ENCODE assay signal across 20 mouse cellular contexts in genomic region chr8:44855115-44855514, GRCm38 (mm10).
DNase-seq lines count a peak whose midpoint lies in the region; ATAC-seq and TF ChIP-seq lines count a peak whose summit lies in the region.
"Had no signal": no experiment of that assay in that cellular context is flagged by ENCODE, and none has a peak within 500 bp of the region (broad histone marks: within the 10 kb centered on the region; RNA-seq: fewer than 3 reads in every experiment).

No protein-coding gene starts in this region.

- DNase-seq in Patski (ENCODE audit: low read depth, low spot score), result peak; percentile 28
- DNase-seq in retina, embryonic 14.5 days (ENCODE audit: low spot score), result peak; percentile 70
- DNase-seq in retina, postnatal 1 day, result peak; percentile 87
- no peak for DNase-seq in cerebellum, adult 2 months
- no peak for DNase-seq in lung, postnatal 25 days (ENCODE audit: low spot score)
- DNase-seq in cerebellum, adult 18-20 months, result no peak
- DNase-seq: adrenal gland, adult 2 months; adrenal gland, adult 8-10 months; adrenal gland, postnatal 10 days; adrenal gland, postnatal 14 days; adrenal gland, postnatal 25 days; adrenal gland, postnatal 36 days; B cell, adult 2 months; cerebellum, adult 11 months; cerebellum, adult 11-12 months; cerebellum, adult 8-10 months; cerebellum, adult 9-10 months had no signal

- no peak overlapping the region for H3K4me3 ChIP-seq in cerebellum, adult 2 months (replicated peaks; ENCODE audit: insufficient read depth, low read depth, low read length)

- H3K27ac ChIP-seq in cerebellum, adult 2 months (ENCODE audit: insufficient read depth, low read length), result no peak overlapping the region

- 74% methylated on average over 4 of the region's 4 CpGs for WGBS in cerebellum, adult 2 months

- CTCF ChIA-PET in Patski (lab: Charles Lee), result interaction anchor here (0.9 to 1.2 kb wide), 3 partner anchors 9 to 79 kb away, joined by 3 read pairs; partner anchors contain the start of gene Fat1

- no peak for TF ChIP-seq CTCF in Patski (IDR thresholded peaks at IDR 0.05)
- no peak for TF ChIP-seq CTCF in cerebellum, adult 2 months (IDR thresholded peaks at IDR 0.05; ENCODE audit: borderline replicate concordance, insufficient read depth, low read depth, low read length)

- POLR2A ChIA-PET in Patski (lab: Charles Lee), result no interaction called here

- peak; percentile 79 for ATAC-seq in Patski
- ATAC-seq: activated CD4-positive, CD25-positive, alpha-beta regulatory T cell, adult 4 months; CD4-positive, CD25-positive, alpha-beta regulatory T cell, adult 4 months had no signal

- in situ Hi-C loops in Patski (cut with MboI; ENCODE audit: low pct_unique_long_range_greater_than_20kb), result no loop called here

- no peaks in the 10 kb centered on the region for H3K4me1 ChIP-seq in cerebellum, adult 2 months (ENCODE audit: control insufficient read depth, insufficient read depth, low read length)

- TF ChIP-seq POLR2A in cerebellum, adult 2 months (IDR thresholded peaks at IDR 0.05; ENCODE audit: borderline replicate concordance, insufficient read depth, low read length), result no peak

- no peaks in the 10 kb centered on the region for H3K27me3 ChIP-seq in Patski
- H3K27me3 ChIP-seq in cerebellum, adult 2 months (ENCODE audit: control insufficient read depth, insufficient read depth, low read length), result no peaks in the 10 kb centered on the region
- H3K27me3 ChIP-seq: CH12.LX had no signal

Comparison
In these comparisons a context has a peak if more than half of its experiments do, and no peak if none do; other contexts are left out.
1. DNase-seq: peak in Patski (single experiment), retina, embryonic 14.5 days (single experiment) and retina, postnatal 1 day (single experiment); none in cerebellum, adult 2 months (0 of 2), lung, postnatal 25 days (single experiment) and cerebellum, adult 18-20 months (0 of 2).